Comparison of ENCODE assay signal across 21 mouse cellular contexts in the genomic region with DNA sequence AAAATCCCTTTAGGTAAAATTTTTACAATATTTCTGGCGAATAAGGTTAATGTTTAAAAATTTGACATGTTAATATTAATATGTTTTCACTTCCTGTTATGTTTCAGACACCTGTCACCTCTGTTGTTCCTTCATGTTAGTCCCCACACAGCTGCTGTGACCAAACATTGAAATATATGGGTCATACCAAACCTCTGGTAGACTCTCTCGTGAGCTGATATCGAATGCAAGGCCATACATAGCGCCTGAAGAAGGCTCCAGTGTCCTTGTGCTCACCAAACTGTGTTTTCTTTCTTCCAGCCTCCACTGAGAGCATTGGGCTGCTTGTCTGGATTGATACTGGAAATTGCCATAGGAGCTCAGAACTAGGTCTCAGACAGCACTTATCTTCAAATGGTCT. TPM values are rescaled to one million over a fixed set of nuclear protein-coding genes. Genes with fewer than 3 reads are reported as not detected.
A peak's percentile ranks its signal among the peaks of the same experiment; 100 is the strongest.
DNase-seq lines count a peak whose midpoint lies in the region; ATAC-seq and TF ChIP-seq lines count a peak whose summit lies in the region.
"Had no signal": no experiment of that assay in that cellular context is flagged by ENCODE, and none has a peak within 500 bp of the region (broad histone marks: within the 10 kb centered on the region; RNA-seq: fewer than 3 reads in every experiment).

No protein-coding gene starts in this region.

- H3K27me3 ChIP-seq in heart, embryonic 11.5 days (ENCODE audit: control insufficient read depth, insufficient read depth, low read length) = no peaks in the 10 kb centered on the region
- no peaks in the 10 kb centered on the region for H3K27me3 ChIP-seq in hindbrain, embryonic 10.5 days (ENCODE audit: insufficient read depth, poor library complexity, severe bottlenecking)
- H3K27me3 ChIP-seq in cerebellum, adult 2 months (ENCODE audit: control insufficient read depth, insufficient read depth, low read length) = no peaks in the 10 kb centered on the region
- H3K27me3 ChIP-seq: embryonic facial prominence, embryonic 12.5 days; forebrain, embryonic 13.5 days; forebrain, embryonic 15.5 days; Patski had no signal

- H3K4me2 ChIP-seq in heart, embryonic 11.5 days = no peak overlapping the region
- H3K4me2 ChIP-seq: embryonic facial prominence, embryonic 12.5 days; forebrain, embryonic 13.5 days; forebrain, embryonic 15.5 days had no signal

- TF ChIP-seq CTCF in cerebellum, adult 2 months (IDR thresholded peaks at IDR 0.05; ENCODE audit: borderline replicate concordance, insufficient read depth, low read depth, low read length) = no peak

- H3K4me1 ChIP-seq in heart, embryonic 11.5 days (ENCODE audit: control insufficient read depth, insufficient read depth, low read length) = no peaks in the 10 kb centered on the region
- peaks cover 7% of the 10 kb centered on the region; the same call in 1 of the 2 replicates for H3K4me1 ChIP-seq in hindbrain, embryonic 10.5 days (replicated peaks)
- no peaks in the 10 kb centered on the region for H3K4me1 ChIP-seq in cerebellum, adult 2 months (ENCODE audit: control insufficient read depth, insufficient read depth, low read length)
- H3K4me1 ChIP-seq: forebrain, embryonic 13.5 days; forebrain, embryonic 15.5 days had no signal

- WGBS in heart, embryonic 11.5 days (ENCODE audit: insufficient replicate concordance) = 77% methylated on average over 4 of the region's 4 CpGs
- 89% methylated on average over 4 of the region's 4 CpGs for WGBS in hindbrain, embryonic 10.5 days
- 94% methylated on average over 4 of the region's 4 CpGs for WGBS in cerebellum, adult 2 months

- H3K9ac ChIP-seq in heart, embryonic 11.5 days (ENCODE audit: low read depth, low read length) = no peak overlapping the region
- H3K9ac ChIP-seq: embryonic facial prominence, embryonic 12.5 days; forebrain, embryonic 13.5 days; forebrain, embryonic 15.5 days; forebrain, postnatal 0 days had no signal

- peak; percentile 45 for DNase-seq in heart, adult 11 months
- peak; percentile 88 for DNase-seq in A20 (ENCODE audit: low read depth, low spot score)
- DNase-seq in hindbrain, embryonic 10.5 days (ENCODE audit: low spot score) = no peak
- no peak for DNase-seq in cerebellum, adult 2 months
- DNase-seq: adrenal gland, adult 8-10 months; adrenal gland, postnatal 14 days; adrenal gland, postnatal 36 days; cerebellum, adult 18-20 months; cerebellum, adult 9-10 months; cerebellum, postnatal 10 days; cerebellum, postnatal 25 days; forebrain, postnatal 0 days had no signal

- H3K9me3 ChIP-seq in heart, embryonic 11.5 days (replicated peaks; ENCODE audit: control insufficient read depth, low read length) = no peaks in the 10 kb centered on the region
- H3K9me3 ChIP-seq in hindbrain, embryonic 10.5 days = no peaks in the 10 kb centered on the region
- H3K9me3 ChIP-seq: embryonic facial prominence, embryonic 10.5 days; embryonic facial prominence, embryonic 12.5 days; forebrain, embryonic 13.5 days; forebrain, embryonic 15.5 days; G1E had no signal

- no peaks in the 10 kb centered on the region for H3K36me3 ChIP-seq in heart, embryonic 11.5 days (ENCODE audit: control insufficient read depth, insufficient read depth, low read length)
- H3K36me3 ChIP-seq in hindbrain, embryonic 10.5 days = no peaks in the 10 kb centered on the region
- H3K36me3 ChIP-seq: embryonic facial prominence, embryonic 10.5 days; embryonic facial prominence, embryonic 12.5 days; forebrain, embryonic 15.5 days; G1E had no signal

- no peak overlapping the region for H3K4me3 ChIP-seq in heart, embryonic 11.5 days (ENCODE audit: low read depth, low read length)
- no peak overlapping the region for H3K4me3 ChIP-seq in hindbrain, embryonic 10.5 days
- no peak overlapping the region for H3K4me3 ChIP-seq in cerebellum, adult 2 months (replicated peaks; ENCODE audit: insufficient read depth, low read depth, low read length)
- H3K4me3 ChIP-seq: embryonic facial prominence, embryonic 10.5 days; embryonic facial prominence, embryonic 12.5 days; forebrain, embryonic 13.5 days; forebrain, embryonic 15.5 days had no signal

- ATAC-seq in heart, embryonic 11.5 days (replicated peaks; ENCODE audit: insufficient number of reproducible peaks, low FRiP score, low TSS enrichment) = no peak
- 0 out of 2 replicates have a peak, but pooled peaks have one; percentile 26 for ATAC-seq in neutrophil, adult 5-6 weeks (ENCODE audit: extremely low read depth, insufficient number of reproducible peaks, low FRiP score, poor library complexity, severe bottlenecking)
- ATAC-seq: activated CD4-positive, CD25-positive, alpha-beta regulatory T cell, adult 4 months; forebrain, embryonic 13.5 days; forebrain, embryonic 15.5 days; forebrain, postnatal 0 days; Patski had no signal

- no peak overlapping the region for H3K27ac ChIP-seq in heart, embryonic 11.5 days (ENCODE audit: low read depth, low read length)
- no peak overlapping the region for H3K27ac ChIP-seq in hindbrain, embryonic 10.5 days
- H3K27ac ChIP-seq in cerebellum, adult 2 months (ENCODE audit: insufficient read depth, low read length) = no peak overlapping the region
- H3K27ac ChIP-seq: embryonic facial prominence, embryonic 10.5 days; embryonic facial prominence, embryonic 12.5 days; forebrain, embryonic 13.5 days; forebrain, embryonic 15.5 days had no signal

- TF ChIP-seq POLR2A in cerebellum, adult 2 months (IDR thresholded peaks at IDR 0.05; ENCODE audit: borderline replicate concordance, insufficient read depth, low read length) = no peak

RNA-seq across cellular contexts. Expression of a gene that starts 24.4 kb away (rescaled TPM):
- polyA plus RNA-seq in heart, embryonic 11.5 days (2014; fragmentation: Nextera tagmentation; extraction: Ambion mirVana) = 3.0 and 3.9 TPM in 2 replicates
- 75.9 and 93.0 TPM in 2 replicates for total RNA-seq in neutrophil, adult 5-6 weeks (2017)
- polyA plus RNA-seq in hindbrain, embryonic 10.5 days (2016; fragmentation: Nextera tagmentation; extraction: Ambion mirVana) = 1.1 and 1.2 TPM in 2 replicates
- polyA plus RNA-seq in cerebellum, adult 2 months (2012; rRNA removed) = 2.2 and 2.3 TPM in 2 replicates

Comparison
In these comparisons a context has a peak if more than half of its experiments do, and no peak if none do; other contexts are left out.
1. DNase-seq: peak in heart, adult 11 months (single experiment) and A20 (single experiment); none in hindbrain, embryonic 10.5 days (single experiment) and cerebellum, adult 2 months (0 of 2).